Mouse (Mus musculus) ES-E14 (cell line): ENCODE measurements at regions not wholly inside any gene's neighbourhood (a gene's known extent, or its start where the extent isn't known, plus 50 kb on each side); places are given as distances from the start of the nearest gene placed in this dataset.

Experiments
- DNase-seq: peaks from one replicate; pipeline ENCODE4 v3.0.0-alpha.2; 2013; ENCODE audit warnings: low read depth, low spot score
- H3K27ac ChIP-seq: 2 replicates; pipeline ENCODE4 v1.5.1; 2012; ENCODE audit warnings: low read depth, mild to moderate bottlenecking, low read length, moderate library complexity, mixed read lengths; ENCODE audit not compliant: poor library complexity, insufficient read depth, severe bottlenecking
- H3K36me3 ChIP-seq: 2 replicates; pipeline ENCODE4 v1.6.1; 2012; ENCODE audit warnings: mild to moderate bottlenecking, low read length, moderate library complexity, mixed read lengths; ENCODE audit not compliant: control insufficient read depth, poor library complexity, insufficient read depth, severe bottlenecking
- H3K4me1 ChIP-seq, 2 experiments: fragments of 150-350 bp in 1 of 2; sonication (generic) in 1 of 2; 2 replicates each; pipeline ENCODE4 v1.6.1; 2012; ENCODE audit warnings: low read length in 2 of 2, mild to moderate bottlenecking in 1 of 2, mixed read lengths in 1 of 2; ENCODE audit not compliant: control insufficient read depth in 2 of 2, insufficient read depth in 2 of 2, poor library complexity in 1 of 2
- H3K4me3 ChIP-seq, 2 experiments: fragments of 150-350 bp in 1 of 2; sonication (generic) in 1 of 2; 2 replicates each; pipeline ENCODE4 v1.5.1; 2012; ENCODE audit warnings: low read length in 2 of 2, low read depth in 1 of 2, mild to moderate bottlenecking in 1 of 2, mixed read lengths in 1 of 2; ENCODE audit not compliant: insufficient read depth in 1 of 2, poor library complexity in 1 of 2, severe bottlenecking in 1 of 2
- H3K9ac ChIP-seq: 2 replicates; pipeline ENCODE4 v1.6.1; 2012; ENCODE audit warnings: low read depth, mild to moderate bottlenecking, low read length, mixed read lengths; ENCODE audit not compliant: poor library complexity, insufficient read depth, severe bottlenecking
- H3K9me3 ChIP-seq: fragments of 150-350 bp; sonication (generic); 2 replicates; pipeline ENCODE4 v1.6.1; 2012; ENCODE audit warnings: low read depth, mild to moderate bottlenecking, low read length; ENCODE audit not compliant: control insufficient read depth, insufficient read depth
- CHD2 ChIP-seq: IDR thresholded peaks from 2 replicates; pipeline ENCODE4 v1.6.1; 2014; ENCODE audit warnings: mild to moderate bottlenecking, low read depth, low read length, inconsistent platforms
- HCFC1 ChIP-seq: IDR thresholded peaks from 2 replicates; pipeline ENCODE4 v1.6.1; 2012; ENCODE audit warnings: low read length, inconsistent platforms, borderline replicate concordance; ENCODE audit not compliant: insufficient read depth
- MAFK ChIP-seq: IDR thresholded peaks from 2 replicates; pipeline ENCODE4 v1.6.1; 2014; ENCODE audit warnings: mild to moderate bottlenecking, low read depth, low read length, inconsistent platforms; ENCODE audit not compliant: insufficient read depth
- ZC3H11A ChIP-seq: IDR thresholded peaks from 2 replicates; pipeline ENCODE4 v1.6.1; 2012; ENCODE audit warnings: low read depth, mild to moderate bottlenecking, inconsistent platforms, low read length, borderline replicate concordance
- ZNF384 ChIP-seq: IDR thresholded peaks from 2 replicates; pipeline ENCODE4 v1.6.1; 2012; ENCODE audit warnings: low read depth, low read length, inconsistent platforms
- in situ Hi-C, 2 experiments: fragments of 600-800 bp; cut with MboI; formaldehyde crosslinking; loops; one replicate each; pipeline ENCODE4 v1.15.1; 2025; ENCODE audit warnings: low sequenced_read_pairs in 2 of 2, inconsistent platforms in 1 of 2; ENCODE audit not compliant: unreplicated experiment in 2 of 2

GRCm38 (mm10) chr2:106140931-106141330, 137.6 kb upstream of the Dnajc24 start:
- no peaks in the 10 kb centered on the region for H3K4me1 ChIP-seq
- H3K4me3 ChIP-seq: no peak overlapping the region
- in situ Hi-C loops: no loop called here
- no peaks in the 10 kb centered on the region for H3K9me3 ChIP-seq
- no peak overlapping the region for H3K27ac ChIP-seq
- TF ChIP-seq HCFC1: no peak
- TF ChIP-seq MAFK: no peak
- TF ChIP-seq ZC3H11A: no peak
- no peak for TF ChIP-seq ZNF384
- no peak for TF ChIP-seq CHD2
- no peak overlapping the region for H3K9ac ChIP-seq
- no peak for DNase-seq
- no peaks in the 10 kb centered on the region for H3K36me3 ChIP-seq

- Histone ChIP-seq H3K27ac (no peak overlapping the region), H3K4me3 (no peak overlapping the region), H3K4me1 (no peaks in the 10 kb centered on the region), H3K9me3 (no peaks in the 10 kb centered on the region), H3K9ac (no peak overlapping the region), H3K36me3 (no peaks in the 10 kb centered on the region)
- TF ChIP-seq HCFC1 (no peak), MAFK (no peak)
- in situ Hi-C loops: no loop called here
- DNase-seq: no peak
Measured at GRCm38 (mm10) chr2:106101002-106101401, 97.7 kb upstream of the Dnajc24 start.

GRCm38 (mm10) chr2:106086121-106086520, 82.8 kb upstream of the Dnajc24 start:
- DNase-seq: no peak
- Histone ChIP-seq H3K9ac (no peak overlapping the region), H3K4me1 (no peaks in the 10 kb centered on the region), H3K36me3 (no peaks in the 10 kb centered on the region), H3K27ac (no peak overlapping the region), H3K9me3 (no peaks in the 10 kb centered on the region), H3K4me3 (no peak overlapping the region)
- no peak for TF ChIP-seq HCFC1
- TF ChIP-seq ZC3H11A: no peak
- TF ChIP-seq ZNF384: no peak
- no peak for TF ChIP-seq CHD2
- no peak for TF ChIP-seq MAFK
- in situ Hi-C loops: loop anchor here in 1 of 2 experiments (25.0 kb wide), 2 partner anchors 574 to 749 kb away; no protein-coding TSS in a partner anchor

GRCm38 (mm10) chr2:106083801-106084800, 80.8 kb upstream of the Dnajc24 start:
- Histone ChIP-seq H3K4me3 (no peak overlapping the region), H3K36me3 (no peaks in the 10 kb centered on the region), H3K4me1 (no peaks in the 10 kb centered on the region), H3K27ac (no peak overlapping the region), H3K9ac (no peak overlapping the region), H3K9me3 (no peaks in the 10 kb centered on the region)
- in situ Hi-C loops: loop anchor here in 1 of 2 experiments (25.0 kb wide), 2 partner anchors 572 to 747 kb away; no protein-coding TSS in a partner anchor
- TF ChIP-seq CHD2: no peak
- no peak for TF ChIP-seq HCFC1
- TF ChIP-seq MAFK: no peak
- no peak for DNase-seq

- DNase-seq: no peak
- no peak for TF ChIP-seq ZC3H11A
- TF ChIP-seq HCFC1: no peak
- no peak for TF ChIP-seq ZNF384
- Histone ChIP-seq H3K4me3 (no peak overlapping the region), H3K27ac (no peak overlapping the region), H3K9ac (no peak overlapping the region), H3K4me1 (no peaks in the 10 kb centered on the region), H3K9me3 (no peaks in the 10 kb centered on the region), H3K36me3 (no peaks in the 10 kb centered on the region)
- in situ Hi-C loops: loop anchor here in 1 of 2 experiments (25.0 kb wide), 2 partner anchors 571 to 746 kb away; no protein-coding TSS in a partner anchor
Measured at GRCm38 (mm10) chr2:106083001-106083400, 79.7 kb upstream of the Dnajc24 start.
